ENCODE assay signal across 12 mouse cellular contexts in genomic region chr4:151539881-151540280, GRCm38 (mm10).
DNase-seq lines count a peak whose midpoint lies in the region; ATAC-seq and TF ChIP-seq lines count a peak whose summit lies in the region.
"Had no signal": no experiment of that assay in that cellular context is flagged by ENCODE, and none has a peak within 500 bp of the region (broad histone marks: within the 10 kb centered on the region; RNA-seq: fewer than 3 reads in every experiment).

No protein-coding gene starts in this region.

- no peaks in the 10 kb centered on the region for H3K9me3 ChIP-seq in heart, postnatal 0 days (replicated peaks; ENCODE audit: control insufficient read depth, low read length)
- H3K9me3 ChIP-seq: stomach, embryonic 15.5 days had no signal

- no peak for TF ChIP-seq CTCF in heart, postnatal 0 days (IDR thresholded peaks at IDR 0.05; ENCODE audit: low read depth)

- peaks cover 16% of the 10 kb centered on the region; the same call in 1 of the 2 replicates for H3K4me1 ChIP-seq in heart, postnatal 0 days (ENCODE audit: control insufficient read depth, insufficient read depth)

- H3K4me3 ChIP-seq in heart, postnatal 0 days (ENCODE audit: low read depth, low read length) = no peak overlapping the region
- H3K4me3 ChIP-seq: erythroblast, embryonic 14.5 days; stomach, embryonic 15.5 days had no signal

- no peak for TF ChIP-seq EP300 in heart, postnatal 0 days (IDR thresholded peaks at IDR 0.05; ENCODE audit: low read depth)

- H3K4me2 ChIP-seq in heart, postnatal 0 days (ENCODE audit: low read depth, low read length) = no peak overlapping the region
- H3K4me2 ChIP-seq: stomach, embryonic 15.5 days had no signal

- H3K27ac ChIP-seq in heart, postnatal 0 days (ENCODE audit: low read depth) = no peak overlapping the region
- H3K27ac ChIP-seq: stomach, embryonic 15.5 days had no signal

- 0 out of 2 replicates have a peak, but pooled peaks have one; percentile 36 for ATAC-seq in heart, postnatal 0 days (ENCODE audit: insufficient read depth, low read depth)
- no peak for ATAC-seq in megakaryocyte progenitor cell, adult 5-6 weeks (replicated peaks; ENCODE audit: poor library complexity)
- ATAC-seq: lung, postnatal 0 days had no signal

- H3K36me3 ChIP-seq in heart, postnatal 0 days (replicated peaks; ENCODE audit: control insufficient read depth, insufficient read depth, low read length) = no peaks in the 10 kb centered on the region
- H3K36me3 ChIP-seq: stomach, embryonic 15.5 days had no signal

- no peaks in the 10 kb centered on the region for H3K27me3 ChIP-seq in heart, postnatal 0 days (ENCODE audit: control insufficient read depth, insufficient read depth, low read length)
- H3K27me3 ChIP-seq: CH12.LX; stomach, embryonic 15.5 days had no signal

- 51% methylated on average over 5 of the region's 5 CpGs for WGBS in heart, postnatal 0 days

- H3K9ac ChIP-seq in heart, postnatal 0 days (replicated peaks; ENCODE audit: low read depth, low read length) = no peak overlapping the region
- H3K9ac ChIP-seq: stomach, embryonic 15.5 days had no signal

- DNase-seq in heart, adult 11 months = peak; percentile 93
- DNase-seq in heart, postnatal 14 days = no peak
- DNase-seq in right cerebral cortex, adult 18-20 months = peak; percentile 11
- no peak for DNase-seq in right cerebral cortex, postnatal 36 days (ENCODE audit: low spot score in 2 of 2)
- DNase-seq in heart, postnatal 0 days (ENCODE audit: low spot score) = no peak
- DNase-seq in kidney, adult 8-10 months = no peak
- DNase-seq: liver had no signal

- intact Hi-C loops in heart, postnatal 14 days (cut with DNase I) = no loop called here

Comparison
In these comparisons a context has a peak if more than half of its experiments do, and no peak if none do; other contexts are left out.
1. DNase-seq: peak in heart, adult 11 months (single experiment) and right cerebral cortex, adult 18-20 months (single experiment); none in heart, postnatal 14 days (0 of 2), right cerebral cortex, postnatal 36 days (0 of 2), heart, postnatal 0 days (single experiment) and kidney, adult 8-10 months (0 of 2).